Mouse (Mus musculus) adrenal gland, postnatal 10 days (tissue): ENCODE results near the gene Sidt1. TPM values are rescaled to one million over a fixed set of nuclear protein-coding genes. Genes with fewer than 3 reads are reported as not detected.
A peak's percentile ranks its signal among the peaks of the same experiment; 100 is the strongest.
"Not testable (repeated sequence)": the region's sequence is repeated elsewhere in the genome, so short reads cannot be mapped to it uniquely, and the experiment has no call there.

Source experiments
- DNase-seq: peaks from one replicate; pipeline ENCODE4 v3.0.0; 2021; ENCODE audit warnings: mixed read lengths
- total RNA-seq, 2 experiments: library from RNA; stranded (reverse); gene quantifications; 2 replicates each; pipeline ENCODE4 v1.2.3; 2021

Sidt1 gene
- total RNA-seq, 2 experiments from 2014 or later: 7.5 to 8.2 TPM

GRCm38 (mm10) chr16:44302126-44302892, 30.7 kb downstream of the Sidt1 start:
- no peak for DNase-seq

DNA sequence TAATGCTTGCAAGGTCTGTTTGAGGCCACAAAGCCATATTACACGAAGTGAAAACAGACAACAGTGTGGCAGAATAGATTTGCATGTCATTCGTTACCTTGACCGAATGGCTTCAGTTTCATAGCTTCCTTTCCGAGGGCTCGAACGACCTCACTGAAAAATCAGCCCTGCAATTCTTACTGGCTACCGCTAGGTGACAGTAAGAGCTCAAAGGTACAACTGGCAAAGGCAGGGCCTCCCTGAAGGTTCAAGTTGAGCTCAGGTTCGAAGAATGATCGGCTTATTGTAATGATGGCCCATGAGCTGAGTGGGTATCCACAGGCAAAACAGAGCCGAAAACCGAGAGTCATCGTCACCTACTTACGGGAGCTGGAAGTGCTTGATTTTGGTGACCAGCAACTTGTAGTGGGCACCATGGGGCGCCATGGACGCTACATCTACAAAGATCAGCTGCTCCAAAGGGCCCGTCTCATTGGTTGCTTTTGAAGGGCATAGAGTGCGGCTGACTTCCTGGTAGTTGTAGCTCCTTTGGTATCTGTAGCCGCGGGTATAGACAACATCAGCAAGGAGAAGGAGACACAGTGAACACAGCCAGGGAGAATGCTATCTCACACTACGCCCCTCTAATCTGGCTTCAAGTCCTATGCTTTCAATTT, 33.4 kb downstream of the Sidt1 start:
- no peak for DNase-seq

- no peak for DNase-seq
These were observed 39.0 kb downstream of the Sidt1 start for GRCm38 (mm10) chr16:44293960-44294359.

GRCm38 (mm10) chr16:44292681-44293080, 40.3 kb downstream of the Sidt1 start:
- not testable (repeated sequence) for DNase-seq

DNA sequence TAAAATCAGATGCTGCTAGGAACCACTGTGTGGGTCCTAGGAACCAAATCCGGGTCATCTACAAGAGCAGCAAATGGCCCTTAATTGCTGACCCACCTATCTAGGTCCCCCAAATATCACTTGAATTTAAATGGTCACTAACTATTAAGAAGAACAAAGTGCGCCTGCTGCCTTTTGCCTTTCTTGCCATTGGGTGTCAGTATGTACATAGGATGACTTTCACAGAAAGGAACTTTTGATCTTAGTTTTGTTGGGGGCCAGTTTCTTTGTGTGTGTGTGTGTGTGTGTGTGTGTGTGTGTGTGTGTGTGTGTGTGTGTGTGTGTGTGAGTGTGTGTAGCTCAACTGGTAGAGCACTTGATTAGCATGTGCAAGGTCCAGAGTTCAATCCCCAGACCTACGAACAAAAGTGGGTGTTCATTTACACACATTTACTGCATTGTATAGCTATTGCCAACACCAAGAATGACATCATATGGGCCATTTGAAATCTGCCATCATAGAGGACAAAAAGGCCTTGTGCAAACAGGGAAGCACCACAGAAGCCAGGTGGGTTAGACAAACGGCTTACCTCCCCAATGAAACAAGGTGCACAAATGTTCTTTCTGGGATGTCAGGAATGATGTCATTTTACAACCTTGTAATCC, 43.9 kb downstream of the Sidt1 start:
- no peak for DNase-seq

- DNase-seq: no peak
These were observed 45.5 kb downstream of the Sidt1 start for GRCm38 (mm10) chr16:44287356-44287950.

DNA sequence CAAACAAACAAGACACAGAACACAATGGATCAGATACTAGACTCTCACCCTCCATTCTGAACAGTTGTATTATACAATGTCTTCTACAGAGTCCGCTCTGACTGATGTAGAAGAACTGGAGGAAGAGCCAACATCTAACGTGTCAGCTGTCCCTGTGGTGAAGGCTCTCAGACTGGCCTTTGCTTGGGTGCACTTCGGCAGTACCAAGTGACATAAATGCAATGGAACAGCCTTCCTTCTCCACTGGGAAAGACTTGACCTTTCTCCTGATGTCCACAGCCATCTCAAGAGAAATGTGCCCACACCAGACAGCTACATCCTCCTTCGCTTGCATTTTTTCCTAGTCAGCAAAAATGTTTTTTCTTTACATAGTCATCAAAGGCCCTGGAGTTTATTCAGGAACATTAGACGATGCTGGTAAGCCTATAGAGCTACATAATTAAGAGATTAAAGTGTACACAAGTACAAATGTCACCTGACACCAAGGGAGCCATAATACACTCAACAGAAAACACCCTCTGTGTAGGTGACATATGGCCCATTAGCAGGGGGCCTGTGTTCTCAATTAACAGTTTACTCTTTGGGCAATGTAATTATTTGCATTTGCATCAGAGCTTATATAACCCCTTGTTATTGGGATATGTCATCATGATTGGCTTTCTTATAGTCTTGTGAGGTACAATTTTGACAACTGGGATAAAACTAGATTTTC, 50.2 kb downstream of the Sidt1 start:
- no peak for DNase-seq

DNA sequence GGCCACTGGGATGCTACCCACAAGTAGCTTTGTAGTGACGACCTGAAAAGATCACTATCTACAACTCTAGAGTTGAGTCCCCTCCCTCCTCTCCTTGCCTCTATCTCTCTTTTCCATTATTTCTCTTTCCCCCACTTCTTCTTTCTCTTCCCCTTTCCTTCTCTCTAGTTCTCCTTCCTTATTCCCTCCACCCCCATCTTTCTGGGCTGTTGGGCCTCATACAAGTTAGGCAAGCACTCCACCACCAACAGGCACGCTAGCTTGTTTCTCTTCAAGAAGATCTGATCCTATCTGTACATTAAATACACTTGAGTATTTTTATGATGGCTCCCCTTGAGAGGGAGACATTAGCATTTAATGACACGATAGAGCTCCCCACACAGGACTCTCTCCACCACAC, 51.0 kb downstream of the Sidt1 start:
- DNase-seq: no peak

DNA sequence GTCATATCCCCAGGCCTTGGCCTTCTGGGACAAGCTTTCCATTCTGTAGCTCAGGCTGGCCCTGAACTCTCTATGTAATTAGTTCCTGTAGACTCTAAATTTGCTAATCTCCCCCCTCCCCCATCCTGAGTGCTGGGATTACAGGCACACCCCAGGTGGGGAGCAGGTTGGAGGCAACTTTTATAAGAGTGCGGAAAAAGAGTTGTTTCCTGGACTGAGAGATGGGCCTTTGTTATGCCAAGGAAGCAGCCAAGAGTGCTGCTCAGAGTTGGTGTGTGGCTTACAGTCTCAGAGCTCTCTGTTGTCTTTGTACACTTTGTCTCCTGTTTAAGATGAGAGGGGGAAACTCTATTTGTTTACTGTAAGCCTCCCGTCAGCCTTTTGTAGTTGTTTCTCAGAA, 52.2 kb downstream of the Sidt1 start:
- DNase-seq: no peak

DNA sequence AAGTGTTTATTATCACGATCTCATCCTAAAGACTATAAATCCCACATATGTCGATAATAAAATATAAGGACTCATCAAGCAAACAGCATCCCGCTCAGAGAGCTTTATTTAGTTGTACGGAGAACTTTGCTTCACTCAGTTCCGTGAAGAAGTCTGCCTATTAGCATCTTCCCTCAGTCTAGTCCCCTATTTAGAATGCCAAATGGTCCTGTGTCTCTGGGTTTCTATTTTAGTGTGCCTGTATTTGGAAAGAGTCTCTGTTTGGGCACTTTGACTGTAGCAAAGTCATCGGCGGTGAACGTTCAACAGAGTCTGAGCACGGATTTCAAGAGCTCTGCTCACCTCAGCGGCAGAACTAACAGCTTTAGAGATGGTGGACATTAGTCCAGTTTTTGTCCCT, 55.8 kb downstream of the Sidt1 start:
- no peak for DNase-seq

DNA sequence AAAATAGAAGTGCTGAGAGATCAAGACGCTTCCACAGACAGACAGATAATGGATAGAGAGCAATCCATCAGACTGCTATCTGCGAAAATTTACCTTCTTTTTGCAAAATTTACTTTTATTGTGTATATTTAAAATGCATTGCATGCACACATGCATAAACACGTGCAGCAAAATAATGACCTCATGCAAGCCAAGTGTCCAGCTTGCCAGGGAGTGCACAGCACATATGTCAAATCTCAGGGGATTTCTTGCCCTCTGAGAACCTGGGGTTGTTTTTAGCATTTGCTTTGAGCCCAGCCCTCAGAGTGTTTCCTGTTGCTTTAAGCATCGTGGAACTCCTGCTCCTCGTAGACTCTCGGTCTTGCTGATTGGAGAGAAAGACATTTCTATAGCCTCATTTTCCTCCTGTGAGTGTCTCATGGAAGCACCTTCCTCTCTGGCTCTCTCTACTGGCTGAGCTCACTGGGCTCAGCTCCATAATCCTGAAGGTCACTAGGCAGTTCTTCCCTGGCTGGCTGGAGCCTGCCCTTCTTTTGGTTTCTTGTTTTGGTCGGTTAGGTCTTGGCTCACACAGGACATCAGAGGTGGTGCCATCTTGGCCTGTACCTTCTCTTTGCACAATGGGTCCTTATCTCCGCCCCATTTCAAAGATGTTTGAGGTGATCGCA, 61.5 kb downstream of the Sidt1 start:
- peak; percentile 64 for DNase-seq

- DNase-seq: peak; percentile 71
These were observed 62.4 kb downstream of the Sidt1 start for GRCm38 (mm10) chr16:44270606-44271005.

DNA sequence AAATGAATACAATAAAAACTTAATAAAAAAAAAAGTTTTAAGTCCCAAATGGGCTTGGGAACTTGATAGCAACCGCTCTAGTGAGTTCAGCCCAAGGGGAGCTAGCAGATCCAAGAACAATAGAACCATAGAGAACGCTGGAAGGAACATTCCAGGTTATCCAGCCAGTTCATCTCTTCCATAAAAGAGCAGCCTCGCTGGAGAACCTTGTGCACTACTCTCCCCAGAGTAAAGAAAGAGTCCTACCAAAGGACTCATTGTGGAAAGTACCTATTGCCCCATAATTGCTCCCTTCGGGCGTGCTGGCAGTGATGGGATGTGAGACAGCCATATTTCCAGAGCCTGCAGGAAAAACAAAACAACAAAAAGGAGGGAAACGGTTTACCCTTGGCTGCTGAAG, 63.4 kb downstream of the Sidt1 start:
- peak; percentile 47 for DNase-seq

GRCm38 (mm10) chr16:44268541-44269215, 64.3 kb downstream of the Sidt1 start:
- no peak for DNase-seq

- DNase-seq: no peak
These were observed 67.4 kb downstream of the Sidt1 start for GRCm38 (mm10) chr16:44265562-44265961.

- DNase-seq: no peak
These were observed 68.1 kb downstream of the Sidt1 start for GRCm38 (mm10) chr16:44264916-44265315.

GRCm38 (mm10) chr16:44257476-44257875, 75.5 kb downstream of the Sidt1 start:
- DNase-seq: no peak

DNA sequence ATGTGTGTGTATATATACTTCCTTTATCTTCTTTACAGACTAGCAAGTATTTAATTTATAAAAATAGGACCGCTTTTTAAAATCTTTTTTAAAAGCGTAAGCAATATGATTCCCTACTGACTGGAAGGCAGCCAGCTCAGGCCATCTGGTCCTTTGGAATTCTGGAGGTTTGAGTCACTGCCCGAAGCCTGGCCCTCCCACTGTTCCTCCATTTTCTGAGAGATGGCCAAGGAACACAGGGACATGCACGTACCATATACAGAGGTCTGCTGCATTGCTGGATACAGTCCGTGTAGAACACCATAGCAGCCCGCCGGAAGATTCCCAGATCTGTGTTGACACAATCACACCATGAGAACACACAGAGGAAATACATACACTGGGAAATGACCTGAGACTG, 78.3 kb downstream of the Sidt1 start:
- peak; percentile 32 for DNase-seq

DNA sequence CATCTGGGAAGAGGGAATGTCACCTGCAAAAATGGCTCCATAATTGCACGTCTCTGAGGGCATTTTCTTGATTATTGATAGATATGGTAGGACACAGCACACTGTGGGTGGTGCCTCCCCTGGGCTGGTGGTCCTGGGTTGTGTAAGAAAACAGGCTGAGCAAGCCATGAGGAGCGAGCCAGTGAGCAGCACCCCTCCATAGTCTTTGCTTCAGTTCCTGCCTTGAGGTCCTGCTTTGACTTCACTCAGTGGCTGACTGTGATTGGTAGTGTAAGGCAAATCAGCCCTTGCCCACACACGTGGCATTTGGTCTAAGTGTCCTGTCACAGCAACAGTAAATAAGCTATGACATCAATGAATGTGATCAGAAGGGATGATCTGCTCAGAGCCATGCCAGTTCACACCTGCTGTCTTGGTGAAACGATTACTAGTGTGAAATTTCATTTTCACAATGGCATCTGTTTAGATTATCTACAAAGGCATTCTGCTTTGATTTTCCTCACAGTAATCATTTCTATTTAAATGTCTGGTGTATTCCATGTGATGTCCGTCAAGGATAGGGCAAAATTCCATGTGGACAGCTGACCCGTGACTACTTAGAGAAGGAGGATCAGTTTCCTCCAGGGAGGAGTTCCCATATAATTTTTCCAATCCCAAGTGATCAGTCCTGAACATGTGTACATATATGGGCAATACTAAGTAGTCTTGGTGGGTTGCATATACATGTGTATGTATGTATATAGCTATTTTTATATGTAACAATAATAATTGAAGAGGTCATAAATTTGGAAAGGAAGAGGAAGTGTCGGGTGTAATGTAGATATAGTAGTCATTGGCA, 79.0 kb downstream of the Sidt1 start:
- no peak for DNase-seq

DNA sequence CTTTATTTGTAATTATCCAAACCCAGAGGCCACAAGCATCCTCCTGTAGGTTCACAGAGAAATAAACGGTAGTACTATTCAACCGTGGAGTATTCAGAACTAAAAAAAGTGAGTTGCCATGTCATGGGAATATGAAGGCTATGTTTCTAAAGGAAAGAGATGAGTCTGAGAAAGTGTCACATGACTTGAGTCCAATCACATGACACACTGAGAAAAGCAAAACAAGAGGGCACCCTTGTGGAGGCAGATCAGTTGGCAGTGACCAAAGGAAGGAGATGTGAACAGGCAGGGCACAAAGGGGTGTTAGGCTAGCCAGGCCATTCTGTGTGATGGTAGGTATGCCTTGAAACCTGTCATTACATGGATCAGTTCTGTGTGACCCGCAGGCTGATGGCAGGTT, 80.3 kb downstream of the Sidt1 start:
- DNase-seq: no peak
